Comparison of ENCODE assay signal across 16 mouse cellular contexts in the genomic region with DNA sequence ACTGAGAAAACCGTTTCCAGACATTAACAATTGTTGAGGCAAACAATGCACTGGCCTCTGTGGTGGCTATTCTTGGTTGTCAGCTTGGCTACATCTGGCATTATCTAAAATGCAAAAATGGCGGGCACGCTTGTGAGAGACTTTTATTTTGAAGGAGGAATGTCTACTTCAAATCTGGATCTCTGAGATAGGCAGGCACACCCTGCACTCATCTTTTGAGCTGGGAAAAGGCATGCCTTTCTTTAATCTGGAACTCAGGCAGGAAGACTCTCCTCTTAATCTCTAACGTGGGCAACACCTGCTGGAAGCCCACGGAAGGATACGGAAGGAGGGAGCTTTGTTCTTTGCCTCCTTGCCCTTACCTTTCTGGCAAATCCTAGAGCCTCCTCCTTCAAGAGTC.
"Had no signal": no experiment of that assay in that cellular context is flagged by ENCODE, and none has a peak within 500 bp of the region (broad histone marks: within the 10 kb centered on the region; RNA-seq: fewer than 3 reads in every experiment).

No protein-coding gene starts in this region.

- H3K4me2 ChIP-seq: limb, embryonic 13.5 days; liver, embryonic 13.5 days; neural tube, embryonic 15.5 days had no signal

- H3K4me1 ChIP-seq: limb, embryonic 13.5 days; midbrain, embryonic 10.5 days; neural tube, embryonic 15.5 days had no signal

- H3K9me3 ChIP-seq: limb, embryonic 13.5 days; liver, embryonic 13.5 days; midbrain, embryonic 10.5 days; neural tube, embryonic 15.5 days had no signal

- H3K9ac ChIP-seq: limb, embryonic 13.5 days; liver, embryonic 13.5 days; neural tube, embryonic 15.5 days had no signal

- H3K4me3 ChIP-seq: limb, embryonic 13.5 days; liver, embryonic 13.5 days; midbrain, embryonic 10.5 days; myocyte; neural tube, embryonic 15.5 days had no signal

- DNase-seq: kidney, adult 9 months; kidney, postnatal 36 days; layer of hippocampus, adult 9-11 months; left cerebral cortex, postnatal 4 days; liver, embryonic 13.5 days; lung, adult 18-20 months; midbrain, embryonic 14.5 days; right cerebral cortex, postnatal 4 days; spleen, adult 18-20 months; thymus, adult 2 months; thymus, postnatal 25 days had no signal

- H3K27ac ChIP-seq: kidney, postnatal 0 days; limb, embryonic 13.5 days; liver, embryonic 13.5 days; midbrain, embryonic 10.5 days; neural tube, embryonic 15.5 days had no signal

- H3K27me3 ChIP-seq: limb, embryonic 13.5 days; liver, embryonic 13.5 days; neural tube, embryonic 15.5 days had no signal
